Mouse (Mus musculus) lung, adult 18-20 months (tissue): ENCODE data around the gene Pcp4l1.
A peak's percentile ranks its signal among the peaks of the same experiment; 100 is the strongest.
"Not testable (repeated sequence)": the region's sequence is repeated elsewhere in the genome, so short reads cannot be mapped to it uniquely, and the experiment has no call there.

Experiments used
- DNase-seq, 2 experiments: peaks; one replicate each; pipeline ENCODE4 v3.0.0; 2022; ENCODE audit warnings: mixed read lengths in 2 of 2

The Pcp4l1 gene

DNA sequence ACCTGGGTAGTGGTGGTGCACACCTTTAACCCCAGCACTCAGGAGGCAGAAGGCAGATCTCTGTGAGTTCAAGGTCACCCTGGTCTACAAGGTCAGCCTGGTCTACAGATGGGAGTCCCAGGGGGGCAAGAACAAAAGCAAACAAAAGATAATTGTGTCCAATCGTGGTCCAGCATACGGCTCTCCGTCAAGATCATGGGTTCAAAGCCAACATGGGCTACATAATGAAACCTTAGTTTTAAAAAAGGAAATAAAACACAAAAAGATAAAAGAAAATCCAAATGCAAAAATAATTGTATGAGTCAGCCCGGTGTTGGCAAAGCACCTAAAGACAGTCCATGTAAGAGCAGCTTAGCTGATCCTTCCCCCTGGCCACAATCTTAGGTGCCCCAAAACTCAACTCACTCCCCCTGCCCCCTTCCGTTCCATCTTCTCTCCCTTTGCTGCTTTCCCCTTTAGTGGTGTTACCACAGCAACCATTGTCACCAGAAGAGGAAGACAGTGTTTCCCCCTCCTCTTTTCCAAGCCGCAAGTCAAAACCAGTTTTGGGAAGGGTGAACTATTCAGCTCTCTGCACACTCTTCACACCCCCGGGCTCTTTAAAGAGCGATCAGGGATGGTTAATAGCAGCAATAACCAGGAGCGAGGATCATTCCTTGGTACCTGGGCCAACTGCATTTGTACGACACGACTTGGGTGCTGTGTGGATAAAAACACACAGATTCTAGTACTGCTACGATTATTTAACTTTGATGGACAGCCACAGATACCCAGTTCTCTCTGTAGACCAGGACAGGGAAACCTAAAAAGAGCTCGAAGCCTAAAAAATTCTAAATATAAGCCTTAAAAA, 8.0 kb downstream of the Pcp4l1 start:
- DNase-seq: no peak

DNA sequence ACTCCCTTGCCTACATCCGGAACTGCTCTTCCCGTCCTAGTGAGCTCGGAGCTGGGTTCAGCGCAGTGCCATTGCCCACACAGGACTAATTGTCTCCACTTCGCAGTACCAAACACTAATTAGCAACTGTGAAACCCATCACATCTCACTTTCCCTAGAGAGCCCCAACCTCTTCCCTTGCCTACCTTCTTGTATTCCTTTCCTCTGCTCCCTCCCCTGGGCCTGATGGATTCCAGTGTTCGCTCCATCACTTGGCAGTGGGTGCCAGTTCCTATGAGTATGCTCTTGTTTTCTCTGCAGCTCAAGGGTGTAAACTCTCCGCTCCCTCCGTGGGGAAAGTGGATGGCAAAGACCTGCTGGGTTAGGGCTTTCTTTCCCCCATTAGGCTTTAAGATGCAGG, 10.4 kb downstream of the Pcp4l1 start:
- no peak for DNase-seq

DNA sequence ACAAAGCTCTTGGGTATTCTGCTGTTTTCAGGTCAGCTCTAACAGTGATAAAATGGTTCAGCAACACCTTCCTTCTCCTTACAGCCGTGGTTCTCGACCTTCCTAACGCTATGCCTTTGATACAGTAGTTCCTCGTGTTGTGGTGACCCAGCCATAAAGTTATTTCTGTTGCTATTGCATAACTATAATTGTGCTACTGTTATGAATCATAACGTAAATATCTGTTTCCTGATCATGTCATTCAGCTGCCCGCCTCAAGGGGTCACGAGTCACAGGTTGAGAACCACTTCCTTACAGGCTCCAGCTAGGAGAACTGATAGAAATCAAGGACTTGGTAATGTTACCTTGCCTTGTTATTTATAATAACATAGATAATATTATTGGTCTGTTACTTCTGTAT, 11.8 kb downstream of the Pcp4l1 start:
- peak; percentile 83 to 86 for DNase-seq

DNA sequence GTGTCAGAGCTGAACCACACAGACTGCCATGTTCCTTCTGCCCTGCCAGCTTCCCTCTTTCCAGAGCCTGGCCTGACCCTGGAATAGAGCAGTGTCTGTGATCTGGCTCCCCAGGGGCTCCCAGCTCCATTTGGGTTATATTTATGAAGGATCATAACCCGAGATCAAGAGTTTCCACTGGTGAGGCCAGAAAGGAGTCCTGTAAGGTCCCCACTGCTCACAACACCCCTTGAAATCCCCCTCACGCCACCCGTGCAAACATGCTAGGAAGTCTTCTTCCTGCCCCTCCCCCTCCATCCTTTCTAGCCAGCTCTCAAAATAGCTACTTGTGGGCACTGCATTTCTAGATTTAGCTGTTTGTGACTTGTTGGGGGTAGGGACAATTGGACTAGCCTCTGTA, 12.4 kb downstream of the Pcp4l1 start:
- no peak for DNase-seq

DNA sequence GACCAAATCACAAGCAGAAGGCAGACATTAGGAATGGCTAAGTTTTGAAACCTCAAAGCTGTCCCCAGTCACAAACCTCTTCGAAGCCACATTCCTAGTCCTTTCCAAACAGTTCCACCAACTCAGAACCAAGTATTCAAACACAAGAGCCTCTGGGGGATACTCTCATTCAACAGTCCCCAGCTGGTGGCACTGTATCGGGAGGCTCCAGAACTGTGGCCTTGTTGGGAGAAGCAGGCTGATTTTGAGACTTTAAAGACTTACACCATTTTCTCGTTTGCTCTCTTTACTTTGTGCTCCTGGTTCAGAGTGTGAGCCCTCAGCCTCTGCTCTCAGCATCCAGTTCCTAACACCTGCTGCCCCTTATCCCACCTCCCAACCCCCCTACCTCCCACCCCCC, 13.0 kb downstream of the Pcp4l1 start:
- no peak for DNase-seq

DNA sequence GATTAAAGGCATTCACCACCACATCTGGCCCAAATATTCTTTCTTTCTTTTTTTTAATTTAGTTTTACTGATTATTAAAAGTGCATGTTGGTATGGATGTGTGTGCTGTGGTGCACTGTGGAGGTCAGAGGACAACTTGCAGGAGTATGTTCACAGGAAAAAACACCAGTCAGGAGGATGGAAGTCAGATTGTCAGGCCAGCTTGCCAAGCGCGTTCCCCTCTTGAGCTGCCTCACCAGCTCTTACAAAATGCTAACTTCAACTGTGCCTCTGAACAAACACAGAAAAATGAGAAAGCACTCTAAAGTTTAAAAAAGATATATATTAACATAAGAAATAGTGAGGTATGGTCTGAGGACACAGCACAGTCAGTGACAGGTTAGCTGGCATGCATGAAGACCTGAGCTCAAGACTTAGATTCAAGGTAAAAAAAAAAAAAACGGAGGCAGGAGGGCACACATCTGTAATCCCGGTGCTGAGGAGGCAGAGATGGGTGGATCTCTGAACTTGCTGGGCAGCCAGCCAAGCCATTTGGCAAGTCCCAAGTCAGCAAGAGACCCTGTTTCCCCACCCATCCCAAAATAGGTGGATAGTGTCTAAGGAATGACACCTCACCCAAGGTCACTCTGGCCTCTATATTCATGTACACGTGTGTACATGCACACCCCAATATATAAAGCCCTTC, 16.4 kb downstream of the Pcp4l1 start:
- DNase-seq: no peak

DNA sequence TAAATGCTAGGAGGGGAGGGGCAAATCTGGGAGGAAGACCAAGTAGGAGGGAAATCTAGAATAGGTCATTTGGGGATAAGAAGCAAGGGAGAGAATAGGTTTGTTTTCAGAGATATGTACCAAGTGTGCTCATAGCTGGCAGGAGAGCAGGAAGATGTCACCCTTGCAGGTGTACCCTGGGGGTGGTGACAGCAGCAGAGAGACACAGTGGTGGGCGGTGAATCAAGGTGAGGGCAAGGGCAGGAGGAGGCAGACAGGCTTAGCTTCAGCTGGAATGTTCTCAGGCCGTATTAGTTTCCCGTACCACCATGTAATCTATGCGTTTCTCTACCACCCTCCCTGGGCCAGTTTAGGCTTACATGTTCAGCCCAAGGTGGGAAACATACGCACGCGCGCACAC, 23.3 kb downstream of the Pcp4l1 start:
- DNase-seq: no peak

DNA sequence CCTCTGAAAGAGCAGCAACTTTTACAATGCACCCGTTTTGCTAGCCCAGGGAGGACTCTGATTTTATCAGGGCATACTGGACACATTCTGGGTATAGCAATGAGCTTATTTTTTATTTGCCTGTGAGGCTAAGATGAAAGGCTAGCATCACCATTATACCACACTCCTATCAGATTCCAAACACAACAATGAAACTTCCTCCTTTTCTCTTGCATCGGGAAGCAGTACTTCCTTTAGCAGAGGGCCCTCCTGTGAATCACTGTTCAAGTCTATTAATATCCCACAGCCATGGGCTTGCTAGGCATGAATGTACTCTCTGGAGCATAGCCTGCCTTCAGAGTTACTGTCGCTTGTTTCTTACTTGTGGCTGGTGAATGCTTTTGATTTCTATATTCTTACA, 24.9 kb downstream of the Pcp4l1 start:
- no peak for DNase-seq

DNA sequence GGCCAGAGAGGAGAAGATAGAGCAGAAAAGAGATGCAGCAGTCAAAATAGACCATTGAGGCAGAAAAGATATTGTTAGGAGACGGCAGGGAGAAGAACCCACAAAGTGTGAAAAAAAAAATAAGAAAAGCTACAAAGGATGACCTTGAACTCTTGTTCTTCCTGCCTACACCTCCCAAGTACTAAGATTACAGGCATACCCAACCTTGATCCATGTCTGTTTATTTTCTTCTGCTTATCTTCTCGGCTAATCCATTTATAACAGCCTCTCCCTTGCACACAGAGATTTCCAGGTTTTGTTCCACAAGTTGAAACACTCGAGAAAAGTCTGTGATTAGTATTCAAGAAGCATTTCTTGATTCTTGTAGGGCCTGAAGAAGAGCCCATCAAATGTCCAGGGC, 26.2 kb downstream of the Pcp4l1 start:
- DNase-seq: no peak

DNA sequence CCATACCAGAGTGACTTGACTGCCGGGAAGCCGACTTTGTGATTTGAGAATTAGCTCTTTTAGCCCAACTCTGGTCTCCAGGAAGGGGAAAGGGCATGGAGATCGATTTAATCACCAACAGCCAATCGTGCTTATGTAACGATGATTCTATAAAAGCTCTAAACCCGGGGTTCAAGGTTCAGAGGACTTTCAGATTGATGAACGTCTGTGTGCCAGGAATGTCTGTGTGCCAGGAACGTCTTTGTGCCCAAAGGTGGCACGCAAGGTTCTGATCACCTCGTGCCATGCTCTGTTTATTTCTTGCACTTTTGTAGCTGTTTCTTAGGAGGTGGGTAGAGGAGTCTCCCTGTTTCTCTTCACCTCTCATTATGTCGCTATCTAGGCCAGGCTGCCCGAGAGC, 27.2 kb downstream of the Pcp4l1 start:
- DNase-seq: no peak

DNA sequence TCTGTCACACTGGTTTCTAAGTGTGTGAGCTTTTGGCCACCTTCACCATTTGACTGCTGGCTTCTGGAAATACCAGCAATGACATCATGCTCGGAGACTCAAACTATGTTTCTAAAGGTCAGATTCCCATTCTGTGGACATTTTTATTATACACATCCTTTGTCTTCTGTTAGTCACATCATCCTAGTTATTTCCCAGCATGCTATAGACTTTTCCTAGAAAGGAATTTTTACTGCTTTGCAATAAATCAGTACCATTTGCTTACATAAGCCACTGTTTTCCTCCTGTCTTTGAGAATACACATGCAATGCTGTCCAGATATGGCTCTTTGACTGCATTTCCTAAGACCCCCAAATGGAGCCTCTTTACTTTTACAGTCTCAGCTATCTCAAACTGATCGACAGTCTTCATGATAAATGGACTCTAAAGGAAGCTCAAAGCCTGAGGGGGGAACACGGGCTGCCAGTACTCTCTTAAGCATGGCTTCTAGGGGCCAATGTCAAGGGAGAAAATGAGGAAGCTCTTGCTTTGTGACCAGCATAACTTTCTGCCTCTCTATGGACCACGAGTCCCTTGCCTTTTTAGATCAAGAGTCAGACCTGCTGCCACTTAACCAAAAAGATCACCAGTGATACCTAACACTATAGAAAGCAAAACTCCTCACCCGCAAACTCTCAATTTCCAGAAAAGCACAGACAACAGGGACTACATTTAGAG, 30.3 kb downstream of the Pcp4l1 start:
- DNase-seq: no peak

DNA sequence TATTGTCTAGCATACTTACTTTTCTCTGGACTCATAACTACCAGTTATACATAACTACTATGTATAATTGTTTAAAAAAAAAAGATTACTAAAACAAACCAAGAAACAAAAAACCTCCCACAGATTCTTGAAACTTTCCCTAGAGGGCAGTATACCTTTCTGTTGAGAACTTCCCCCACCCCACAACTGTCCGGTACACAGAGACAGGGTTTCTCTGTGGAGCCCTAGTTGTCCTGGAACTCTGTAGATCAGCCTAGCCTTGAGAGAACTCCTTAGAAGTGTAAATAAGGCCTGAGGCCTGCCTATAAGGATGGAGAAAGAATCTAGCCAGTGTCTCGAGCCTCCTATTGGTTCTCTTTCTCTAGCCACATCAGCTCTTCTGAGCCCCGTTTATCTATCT, 31.8 kb downstream of the Pcp4l1 start:
- no peak for DNase-seq

DNA sequence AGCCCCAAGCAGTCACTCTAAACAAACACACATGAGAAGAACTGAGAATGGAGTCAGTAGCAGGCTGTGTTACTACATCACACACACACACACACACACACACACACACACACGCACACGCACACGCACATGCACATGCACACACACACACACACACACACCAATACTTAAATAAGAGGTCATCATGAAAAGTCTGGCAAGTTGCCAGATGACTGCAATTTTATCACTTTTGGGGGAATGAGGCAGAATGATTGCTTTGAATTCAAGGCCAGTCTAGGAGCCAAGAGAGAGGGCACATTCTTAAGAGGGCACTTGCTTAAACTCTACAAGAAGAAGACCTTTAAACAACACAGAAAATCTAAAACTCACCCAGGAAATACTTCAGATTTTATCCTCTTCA, 33.5 kb downstream of the Pcp4l1 start:
- no peak for DNase-seq

DNA sequence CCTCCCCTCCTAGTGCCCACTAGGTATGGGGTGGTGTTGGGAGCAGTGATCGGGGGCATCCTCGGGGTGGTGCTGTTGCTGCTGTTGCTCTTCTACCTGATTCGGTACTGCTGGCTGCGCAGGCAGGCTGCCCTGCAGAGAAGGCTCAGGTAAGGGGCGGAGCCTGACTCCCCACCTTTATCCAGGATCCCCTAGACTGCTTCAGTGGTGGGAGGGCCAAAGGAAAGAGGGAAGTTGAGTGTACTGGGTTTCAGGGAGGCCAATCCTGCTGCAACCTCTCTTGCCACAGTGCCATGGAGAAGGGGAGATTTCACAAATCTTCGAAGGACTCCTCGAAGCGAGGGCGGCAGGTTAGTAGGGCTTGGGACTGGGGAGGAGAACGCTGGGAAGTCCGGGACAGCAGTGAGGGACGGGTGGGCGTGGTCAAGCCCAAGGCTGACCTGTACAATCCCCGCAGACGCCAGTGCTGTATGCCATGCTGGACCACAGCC, 36.5 kb downstream of the Pcp4l1 start:
- DNase-seq: peak; percentile 62 to 73

DNA sequence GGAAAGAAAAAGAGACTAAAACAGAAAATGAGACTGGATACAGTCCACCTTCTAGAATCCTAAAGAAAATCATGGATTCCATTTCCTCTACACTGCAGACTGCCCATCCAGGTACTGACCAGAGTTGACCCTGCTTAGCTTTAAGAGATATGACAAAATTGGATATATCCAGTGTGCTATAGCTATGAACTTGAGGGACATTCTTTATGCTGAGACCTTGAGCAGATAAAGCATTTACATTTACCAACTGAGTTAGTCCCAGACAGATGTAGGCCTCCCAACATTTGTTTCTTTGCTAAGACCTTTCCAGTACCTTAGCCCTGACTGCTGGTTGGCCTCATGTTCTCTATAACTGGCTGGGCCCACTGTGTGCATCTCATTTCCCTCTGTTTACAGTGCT, 38.1 kb downstream of the Pcp4l1 start:
- no peak for DNase-seq

DNA sequence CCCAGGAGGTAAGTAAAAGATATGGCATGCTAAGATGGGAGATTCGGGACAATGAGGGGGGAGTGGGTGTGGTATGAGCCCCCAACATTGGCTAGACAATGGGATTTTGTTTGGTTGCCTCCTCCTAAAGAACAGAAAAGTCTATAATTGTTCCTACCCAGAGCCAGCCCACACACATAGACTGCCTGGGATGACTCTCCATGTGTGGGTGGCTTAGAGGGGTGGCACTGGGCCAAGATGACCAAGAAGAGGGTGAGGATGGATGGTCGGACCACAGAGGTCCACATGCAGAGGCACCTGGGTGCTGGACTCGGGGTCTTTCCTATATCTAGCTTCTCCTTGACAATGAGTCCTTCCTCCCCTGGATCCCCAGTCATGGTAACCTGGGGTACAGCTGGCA, 39.4 kb downstream of the Pcp4l1 start:
- no peak for DNase-seq

DNA sequence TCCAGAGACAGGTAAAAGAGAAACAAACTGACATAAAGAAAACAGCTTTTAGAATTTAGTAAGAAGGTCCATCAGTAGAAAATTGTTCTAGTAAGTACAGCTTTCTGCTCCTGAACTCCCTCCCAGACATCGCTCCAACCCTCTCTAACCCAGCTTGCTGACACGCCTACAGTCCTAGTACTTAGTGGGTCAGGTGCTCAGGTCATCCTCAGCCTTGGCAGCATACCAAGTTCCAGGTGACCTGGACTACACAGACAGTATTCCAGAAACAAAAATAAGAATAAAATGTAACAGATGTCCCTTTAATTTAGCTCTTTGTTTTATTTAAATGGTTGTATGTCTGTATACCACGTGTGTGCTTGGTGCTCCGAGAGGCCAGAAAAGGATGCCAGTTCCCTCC, 44.1 kb downstream of the Pcp4l1 start:
- peak; percentile 18 to 22 for DNase-seq

DNA sequence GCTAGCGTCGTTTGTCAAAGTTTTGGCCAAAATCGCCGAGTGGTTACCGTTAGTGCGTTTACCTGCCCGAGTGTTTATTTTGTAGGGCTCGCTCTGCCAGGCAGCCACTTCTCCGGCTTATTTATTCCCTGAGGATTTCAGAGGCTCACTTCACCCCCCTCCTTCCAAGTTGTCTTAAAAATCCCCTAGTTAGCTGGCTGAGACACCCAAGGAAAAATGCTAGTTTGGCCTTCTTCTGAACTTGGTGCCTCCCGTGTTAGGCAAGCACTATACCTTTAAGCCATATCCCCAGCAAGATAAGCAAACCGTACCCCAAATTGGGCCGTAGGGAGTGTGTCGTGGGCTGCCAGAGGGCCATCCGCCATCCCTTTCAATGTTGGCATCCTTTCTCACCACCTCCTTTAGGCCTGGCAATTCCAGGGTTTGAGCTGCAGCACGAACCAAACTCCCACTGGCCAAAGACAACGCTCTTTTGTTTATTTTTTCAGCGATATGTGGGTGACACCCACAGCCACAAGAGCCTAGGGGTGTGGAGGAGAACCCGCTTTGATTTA, 45.2 kb downstream of the Pcp4l1 start:
- peak; percentile 5 to 12 for DNase-seq

DNA sequence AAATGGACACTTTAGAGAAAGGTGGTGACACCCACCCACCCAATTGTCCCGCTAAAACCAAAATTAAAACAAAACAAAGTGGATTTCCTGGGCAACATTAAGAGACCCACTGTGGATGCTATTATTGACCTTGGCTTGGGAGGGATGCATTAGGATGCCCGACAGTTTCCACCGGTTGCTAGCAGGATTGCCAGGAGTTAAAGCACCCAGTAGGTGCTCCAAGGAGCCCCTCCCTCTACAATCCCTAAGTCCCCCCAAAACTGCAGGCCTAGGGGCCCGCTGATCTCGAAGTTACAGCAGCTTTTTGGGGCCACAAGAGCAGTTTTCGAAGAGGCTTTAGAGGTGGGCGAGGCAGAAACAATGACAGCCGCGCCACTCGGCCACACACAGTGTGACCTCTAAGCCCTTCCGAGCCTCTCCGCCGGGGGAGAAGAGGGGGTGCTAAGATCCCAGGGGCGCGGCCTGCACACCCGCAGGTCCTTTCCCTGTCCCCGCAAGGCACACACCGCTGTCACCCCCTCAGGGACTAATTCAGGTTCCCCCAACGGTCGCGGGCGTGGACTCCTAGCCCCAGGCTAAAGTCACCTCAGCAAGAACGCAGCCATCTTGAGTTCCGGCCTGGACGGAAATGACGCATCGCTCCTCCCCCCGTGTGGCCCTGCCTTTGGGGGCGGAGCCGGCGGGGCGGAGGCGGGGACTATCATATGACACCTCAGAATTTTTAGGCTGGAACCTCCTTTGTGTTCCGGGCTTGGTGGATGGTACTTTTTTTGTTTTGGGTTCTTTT, 45.9 kb downstream of the Pcp4l1 start, which contains the start of the genes Sdhc and Mpz:
Sdhc (minus strand) TSS at position 630 of the 787 bp plus-strand sequence.
Mpz (plus strand) TSS at position 738 of the 787 bp plus-strand sequence.
- DNase-seq: peak; percentile 95 to 96

DNA sequence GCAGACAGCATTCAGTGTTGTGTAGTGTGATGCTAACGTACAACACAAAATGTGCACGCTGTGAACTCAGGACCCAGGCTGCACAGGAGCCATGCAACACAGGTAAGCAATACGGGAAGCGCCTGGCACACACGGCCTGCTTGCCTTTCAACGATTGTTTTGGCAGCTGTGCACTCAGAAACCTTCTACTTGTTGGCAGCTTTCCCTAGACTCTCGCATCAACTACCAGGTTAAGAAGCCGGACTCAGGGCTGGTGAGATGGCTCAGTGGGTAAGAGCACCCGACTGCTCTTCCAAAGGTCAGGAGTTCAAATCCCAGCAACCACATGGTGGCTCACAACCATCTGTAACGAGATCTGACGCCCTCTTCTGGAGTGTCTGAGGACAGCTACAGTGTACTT, 53.1 kb downstream of the Pcp4l1 start:
- peak; percentile 11 to 23 for DNase-seq

DNA sequence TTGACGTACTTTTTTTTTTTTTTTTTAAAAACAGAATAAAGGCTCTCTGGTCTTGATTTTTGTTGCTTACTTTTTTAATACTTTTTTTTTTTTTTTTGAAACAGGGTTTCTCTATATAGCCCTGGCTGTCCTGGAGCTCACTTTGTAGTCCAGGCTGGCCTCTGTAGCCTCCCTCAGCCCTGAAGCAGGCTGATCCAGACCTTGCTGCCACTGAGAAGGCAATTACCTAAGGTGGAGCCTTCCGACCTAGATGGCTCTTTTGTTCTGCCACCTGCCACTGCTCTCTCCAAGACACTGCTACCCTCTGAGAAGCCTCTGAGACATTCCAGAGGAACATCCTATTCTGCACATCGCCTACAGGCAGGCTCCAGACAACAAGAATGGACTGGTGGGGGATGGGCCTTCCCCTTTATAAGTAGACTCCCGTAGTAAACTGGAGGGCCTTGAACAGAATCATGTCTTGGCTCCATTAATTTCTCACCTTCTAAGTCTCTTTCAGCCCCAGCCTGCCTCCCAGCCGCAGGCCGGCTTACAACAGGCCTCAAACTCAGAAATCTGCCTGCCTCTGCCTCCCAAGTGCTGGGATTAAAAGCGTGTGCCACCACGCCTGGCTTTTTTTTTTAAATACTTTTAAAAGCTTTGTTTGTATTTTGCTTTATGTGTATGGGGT, 58.4 kb downstream of the Pcp4l1 start:
- not testable (repeated sequence) for DNase-seq

DNA sequence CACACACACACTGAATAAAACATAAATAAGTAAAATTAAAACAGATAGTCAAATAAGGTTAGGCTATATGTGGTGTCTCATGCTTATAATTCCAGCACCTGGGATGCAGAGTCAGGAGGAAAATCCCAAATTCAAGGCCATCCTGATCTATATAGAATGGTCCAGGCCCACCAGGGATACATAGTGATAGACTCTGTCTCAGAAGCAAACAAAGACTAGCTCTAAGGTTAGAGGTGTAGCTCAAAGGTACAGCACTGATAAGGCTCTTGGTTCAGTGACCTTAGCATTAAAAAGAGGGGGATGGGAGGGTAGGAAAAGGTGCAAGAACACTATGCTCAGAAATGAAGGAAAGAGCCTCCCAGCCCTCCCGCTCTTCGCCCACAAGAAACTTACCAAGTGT, 60.5 kb downstream of the Pcp4l1 start:
- no peak for DNase-seq
